Mouse (Mus musculus) spleen, adult 2 months (tissue): Measurements from ENCODE around the gene Zfhx3. TPM values are rescaled to one million over a fixed set of nuclear protein-coding genes. Genes with fewer than 3 reads are reported as not detected.

Experiments
- DNase-seq, 2 experiments: peaks; one replicate each; pipeline versions ENCODE4 v3.0.0 to v3.0.0-alpha.2; 2012 to 2021; ENCODE audit warnings: low spot score in 2 of 2, low read depth in 1 of 2
- H3K27ac ChIP-seq: fragments of 200-500 bp; 2 replicates; pipeline ENCODE4 v1.5.1; 2012; ENCODE audit warnings: low read length, inconsistent platforms; ENCODE audit not compliant: insufficient read depth
- H3K27me3 ChIP-seq: fragments of 200-500 bp; 2 replicates; pipeline ENCODE4 v1.6.1; 2012; ENCODE audit warnings: mild to moderate bottlenecking, moderate library complexity, low read length, inconsistent platforms; ENCODE audit not compliant: control insufficient read depth, insufficient read depth
- H3K36me3 ChIP-seq: fragments of 200-500 bp; 2 replicates; pipeline ENCODE4 v1.6.1; 2012; ENCODE audit warnings: mild to moderate bottlenecking, low read length, inconsistent platforms; ENCODE audit not compliant: control insufficient read depth, insufficient read depth
- H3K4me1 ChIP-seq: fragments of 200-500 bp; 2 replicates; pipeline ENCODE4 v1.6.1; 2011; ENCODE audit warnings: inconsistent platforms; ENCODE audit not compliant: control insufficient read depth, insufficient read depth, insufficient read length
- H3K4me3 ChIP-seq: fragments of 200-500 bp; 2 replicates; pipeline ENCODE4 v1.5.1; 2011; ENCODE audit warnings: mild to moderate bottlenecking, inconsistent platforms; ENCODE audit not compliant: insufficient read depth, insufficient read length; ENCODE audit errors: extremely low read depth
- CTCF ChIP-seq: fragments of 200-500 bp; IDR thresholded peaks from 2 replicates; pipeline ENCODE4 v1.5.1; 2011; ENCODE audit warnings: mild to moderate bottlenecking, inconsistent platforms; ENCODE audit not compliant: insufficient read depth, insufficient read length, insufficient replicate concordance; ENCODE audit errors: extremely low read depth
- POLR2A ChIP-seq: fragments of 200-500 bp; IDR thresholded peaks from 2 replicates; pipeline ENCODE4 v1.6.1; 2011; ENCODE audit warnings: low read depth, low read length, inconsistent platforms
- WGBS: fragments of 180-500 bp; shearing (Covaris S2); methylation state at CpG from one replicate; pipeline ENCODE4 v1.1.7; 2018; 5-methylcytosine and 5-hydroxymethylcytosine counted together
- polyA plus RNA-seq: library from polyadenylated mRNA; depleted of rRNA; stranded (reverse); fragments of >200 nt; gene quantifications from 2 replicates; pipeline ENCODE4 v1.2.3, GENCODE M21; 2012

The Zfhx3 gene
- polyA plus RNA-seq, 1 experiment: 1.5 TPM

GRCm38 (mm10) chr8:108698101-108698660, 755.7 kb downstream of the Zfhx3 start:
- H3K27me3 ChIP-seq: peaks cover 33% of the 10 kb centered on the region
- H3K36me3 ChIP-seq: no peaks in the 10 kb centered on the region
- H3K27ac ChIP-seq: no peak overlapping the region
- WGBS: 6% methylated on average over 5 of the region's 5 CpGs
- no peak overlapping the region for H3K4me3 ChIP-seq
- DNase-seq: no peak
- H3K4me1 ChIP-seq: peaks cover 2% of the 10 kb centered on the region; the same call in 1 of the 2 replicates
- TF ChIP-seq CTCF (no peak), POLR2A (no peak)

GRCm38 (mm10) chr8:108699011-108699410, 756.6 kb downstream of the Zfhx3 start:
- H3K27ac ChIP-seq: no peak overlapping the region
- H3K4me3 ChIP-seq: no peak overlapping the region
- H3K4me1 ChIP-seq: peaks cover 2% of the 10 kb centered on the region; the same call in 1 of the 2 replicates
- peaks cover 39% of the 10 kb centered on the region for H3K27me3 ChIP-seq
- WGBS: 10% methylated on average over 3 of the region's 3 CpGs
- no peaks in the 10 kb centered on the region for H3K36me3 ChIP-seq
- no peak for DNase-seq
- TF ChIP-seq CTCF (no peak), POLR2A (no peak)

DNA sequence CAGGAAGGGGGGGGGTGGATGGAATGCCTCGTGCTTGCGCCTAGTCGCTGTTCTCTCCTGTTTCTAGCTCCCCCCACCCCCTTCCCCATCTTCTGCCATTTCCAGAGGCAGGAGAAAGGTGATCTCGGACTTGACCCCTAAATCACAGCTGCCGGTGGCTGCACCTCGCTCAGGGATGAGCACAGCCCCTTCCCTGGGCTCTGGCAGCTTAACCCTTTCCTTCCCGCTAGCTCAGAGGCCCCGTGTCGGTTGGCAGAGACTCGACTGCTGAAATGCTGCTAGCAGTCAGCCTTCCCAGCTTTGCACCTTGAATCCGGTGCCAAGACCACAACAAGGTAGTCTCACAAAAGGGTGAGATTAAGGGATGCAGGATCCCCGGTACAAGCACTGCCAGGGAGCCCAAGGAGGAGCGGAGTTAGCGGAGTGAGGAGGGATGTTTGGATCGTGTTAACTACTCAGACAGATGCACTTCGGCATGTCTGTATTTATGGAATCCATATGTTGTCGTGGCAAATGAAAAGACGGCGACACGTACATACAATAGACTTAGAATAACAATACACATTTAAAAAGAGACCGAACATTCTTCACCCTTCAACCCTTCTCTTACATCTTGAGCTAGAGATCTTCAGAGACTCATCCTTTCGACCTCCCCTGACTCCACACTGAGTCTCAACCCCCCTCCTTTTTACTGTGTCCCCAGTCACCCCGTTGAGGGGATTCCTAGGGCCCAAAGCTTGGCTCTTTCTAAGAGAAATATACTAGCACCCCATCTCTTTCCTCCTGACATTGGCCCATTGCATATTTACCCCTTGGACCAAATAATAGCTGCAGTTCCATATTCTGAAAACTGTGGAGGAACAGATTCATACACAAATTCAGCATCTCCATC, 757.3 kb downstream of the Zfhx3 start:
- TF ChIP-seq CTCF: no peak
- TF ChIP-seq POLR2A: no peak
- peaks cover 46% of the 10 kb centered on the region for H3K27me3 ChIP-seq
- H3K36me3 ChIP-seq: no peaks in the 10 kb centered on the region
- WGBS: 14% methylated on average over 23 of the region's 23 CpGs
- H3K27ac ChIP-seq: no peak overlapping the region
- no peak for DNase-seq
- H3K4me1 ChIP-seq: peaks cover 2% of the 10 kb centered on the region; the same call in 1 of the 2 replicates
- no peak overlapping the region for H3K4me3 ChIP-seq

DNA sequence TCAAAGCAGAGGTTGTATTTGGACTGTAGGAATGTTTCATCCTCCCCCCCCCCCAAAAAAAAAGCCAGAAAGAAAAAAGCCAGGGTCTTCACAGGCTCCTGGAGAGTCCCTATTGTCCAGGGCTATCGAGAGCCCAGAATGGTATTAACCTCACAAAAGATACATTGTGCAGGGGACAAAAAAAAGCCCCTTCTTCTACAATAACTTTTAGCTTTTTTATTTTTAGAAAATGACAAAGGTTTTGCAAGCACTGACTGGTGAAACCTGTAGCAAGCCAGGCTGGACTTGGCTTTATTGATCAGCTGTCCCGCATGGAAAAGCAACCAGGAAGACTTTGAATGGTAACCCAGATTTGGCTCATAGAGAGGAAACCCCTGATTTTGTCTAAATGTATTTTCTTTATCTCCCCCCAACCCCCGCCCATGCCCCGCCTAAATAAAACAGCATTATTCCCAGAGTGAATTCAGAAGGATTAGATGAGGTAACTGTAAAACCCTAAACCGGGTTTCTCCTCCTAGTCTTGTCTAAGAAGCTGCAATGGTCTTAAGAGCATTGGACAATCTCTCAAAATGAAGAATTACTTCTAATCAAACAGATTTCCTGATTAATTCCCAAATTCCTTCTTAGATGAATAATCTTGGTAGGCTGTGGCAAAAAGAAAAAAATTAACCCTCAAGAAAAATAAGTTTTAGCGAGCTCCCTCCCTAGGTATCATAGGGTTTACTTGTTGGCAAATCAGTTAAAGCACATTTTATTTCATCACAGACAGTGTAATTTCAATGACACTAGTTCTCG, 759.1 kb downstream of the Zfhx3 start:
- Histone ChIP-seq H3K36me3 (no peaks in the 10 kb centered on the region), H3K27me3 (peaks cover 33% of the 10 kb centered on the region), H3K4me3 (no peak overlapping the region), H3K27ac (no peak overlapping the region), H3K4me1 (peaks cover 2% of the 10 kb centered on the region; the same call in 1 of the 2 replicates)
- WGBS: 37% methylated on average over 7 of the region's 7 CpGs
- TF ChIP-seq CTCF (no peak), POLR2A (no peak)
- no peak for DNase-seq

GRCm38 (mm10) chr8:108702201-108702600, 759.8 kb downstream of the Zfhx3 start:
- no peaks in the 10 kb centered on the region for H3K36me3 ChIP-seq
- 63% methylated on average over 1 of the region's 1 CpGs for WGBS
- H3K27ac ChIP-seq: no peak overlapping the region
- peaks cover 31% of the 10 kb centered on the region for H3K27me3 ChIP-seq
- no peak for DNase-seq
- H3K4me3 ChIP-seq: no peak overlapping the region
- peaks cover 2% of the 10 kb centered on the region; the same call in 1 of the 2 replicates for H3K4me1 ChIP-seq
- TF ChIP-seq CTCF: no peak
- no peak for TF ChIP-seq POLR2A

DNA sequence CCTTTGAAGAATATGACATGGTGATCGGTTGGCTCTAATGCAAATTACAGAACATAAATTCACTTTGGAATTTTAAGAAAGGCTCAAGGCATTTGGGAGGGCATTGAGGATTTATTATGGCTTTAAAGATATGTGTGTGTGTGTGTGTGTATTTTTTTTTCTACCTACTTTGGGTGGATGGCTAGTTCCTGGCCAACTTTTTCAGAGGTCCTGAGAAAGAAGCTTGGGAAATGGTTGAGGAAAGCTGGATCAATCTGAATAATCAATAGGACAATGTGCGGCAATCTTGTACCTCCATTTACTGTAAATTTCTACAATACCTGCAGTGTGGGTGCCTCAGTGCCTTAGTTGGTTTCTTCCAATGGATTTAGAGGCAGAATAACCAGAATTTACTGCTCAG, 763.3 kb downstream of the Zfhx3 start:
- DNase-seq: no peak
- peaks cover 2% of the 10 kb centered on the region; the same call in 1 of the 2 replicates for H3K4me1 ChIP-seq
- H3K27ac ChIP-seq: no peak overlapping the region
- 73% methylated on average over 2 of the region's 2 CpGs for WGBS
- peaks cover 20% of the 10 kb centered on the region for H3K27me3 ChIP-seq
- no peak for TF ChIP-seq CTCF
- no peak for TF ChIP-seq POLR2A
- H3K4me3 ChIP-seq: no peak overlapping the region
- H3K36me3 ChIP-seq: no peaks in the 10 kb centered on the region
